Mouse (Mus musculus) kidney, embryonic 14.5 days (tissue): ENCODE results near the gene C130074G19Rik. TPM values are rescaled to one million over a fixed set of nuclear protein-coding genes. Genes with fewer than 3 reads are reported as not detected.

Source experiments
- ATAC-seq: fragments of 200-750 bp; cut with Nextera tagmentation; 2 replicates; pipeline ENCODE4 v1.8.0; 2017; ENCODE audit warnings: moderate number of reproducible peaks, mild to moderate bottlenecking, moderate TSS enrichment, moderate library complexity; ENCODE audit not compliant: low FRiP score, low TSS enrichment
- H3K27ac ChIP-seq: fragments of 300-500 bp; sonication (generic); 2 replicates; pipeline ENCODE4 v1.5.1; 2014; ENCODE audit warnings: low read depth, mild to moderate bottlenecking, low read length, moderate library complexity, mixed read lengths
- H3K27me3 ChIP-seq: fragments of 300-500 bp; sonication (generic); 2 replicates; pipeline ENCODE4 v1.6.1; 2014; ENCODE audit warnings: mild to moderate bottlenecking, low read length; ENCODE audit not compliant: control insufficient read depth, insufficient read depth
- H3K36me3 ChIP-seq: fragments of 300-500 bp; sonication (generic); 2 replicates; pipeline ENCODE4 v1.6.1; 2014; ENCODE audit warnings: low read length, mixed read lengths; ENCODE audit not compliant: control insufficient read depth, insufficient read depth
- H3K4me1 ChIP-seq: fragments of 300-500 bp; sonication (generic); 2 replicates; pipeline ENCODE4 v1.6.1; 2014; ENCODE audit warnings: low read length, mixed read lengths; ENCODE audit not compliant: control insufficient read depth, insufficient read depth
- H3K4me2 ChIP-seq: fragments of 300-500 bp; sonication (generic); replicated peaks from 2 replicates; pipeline ENCODE4 v1.6.1; 2014; ENCODE audit warnings: low read depth, mild to moderate bottlenecking, low read length
- H3K4me3 ChIP-seq: fragments of 300-500 bp; sonication (generic); 2 replicates; pipeline ENCODE4 v1.5.1; 2014; ENCODE audit warnings: mild to moderate bottlenecking, low read length
- H3K9ac ChIP-seq: fragments of 300-500 bp; sonication (generic); 2 replicates; pipeline ENCODE4 v1.6.1; 2014; ENCODE audit warnings: low read depth, mild to moderate bottlenecking, low read length, moderate library complexity
- H3K9me3 ChIP-seq: fragments of 300-500 bp; sonication (generic); 2 replicates; pipeline ENCODE4 v1.6.1; 2016; ENCODE audit warnings: low read length; ENCODE audit not compliant: control insufficient read depth
- WGBS: fragments of 180-500 bp; shearing (Covaris S2); extraction: QIAGEN DNeasy Blood & Tissue Kit; methylation state at CpG from one replicate; pipeline ENCODE4 v1.1.7; 2014; 5-methylcytosine and 5-hydroxymethylcytosine counted together
- polyA plus RNA-seq: library from polyadenylated mRNA; unstranded; fragments of >200 nt; fragmentation: Nextera tagmentation; extraction: Ambion mirVana; gene quantifications from 2 replicates; pipeline ENCODE4 v1.2.1, GENCODE M21; 2014

The C130074G19Rik gene
- polyA plus RNA-seq: 2.2 and 2.3 TPM in 2 replicates

DNA sequence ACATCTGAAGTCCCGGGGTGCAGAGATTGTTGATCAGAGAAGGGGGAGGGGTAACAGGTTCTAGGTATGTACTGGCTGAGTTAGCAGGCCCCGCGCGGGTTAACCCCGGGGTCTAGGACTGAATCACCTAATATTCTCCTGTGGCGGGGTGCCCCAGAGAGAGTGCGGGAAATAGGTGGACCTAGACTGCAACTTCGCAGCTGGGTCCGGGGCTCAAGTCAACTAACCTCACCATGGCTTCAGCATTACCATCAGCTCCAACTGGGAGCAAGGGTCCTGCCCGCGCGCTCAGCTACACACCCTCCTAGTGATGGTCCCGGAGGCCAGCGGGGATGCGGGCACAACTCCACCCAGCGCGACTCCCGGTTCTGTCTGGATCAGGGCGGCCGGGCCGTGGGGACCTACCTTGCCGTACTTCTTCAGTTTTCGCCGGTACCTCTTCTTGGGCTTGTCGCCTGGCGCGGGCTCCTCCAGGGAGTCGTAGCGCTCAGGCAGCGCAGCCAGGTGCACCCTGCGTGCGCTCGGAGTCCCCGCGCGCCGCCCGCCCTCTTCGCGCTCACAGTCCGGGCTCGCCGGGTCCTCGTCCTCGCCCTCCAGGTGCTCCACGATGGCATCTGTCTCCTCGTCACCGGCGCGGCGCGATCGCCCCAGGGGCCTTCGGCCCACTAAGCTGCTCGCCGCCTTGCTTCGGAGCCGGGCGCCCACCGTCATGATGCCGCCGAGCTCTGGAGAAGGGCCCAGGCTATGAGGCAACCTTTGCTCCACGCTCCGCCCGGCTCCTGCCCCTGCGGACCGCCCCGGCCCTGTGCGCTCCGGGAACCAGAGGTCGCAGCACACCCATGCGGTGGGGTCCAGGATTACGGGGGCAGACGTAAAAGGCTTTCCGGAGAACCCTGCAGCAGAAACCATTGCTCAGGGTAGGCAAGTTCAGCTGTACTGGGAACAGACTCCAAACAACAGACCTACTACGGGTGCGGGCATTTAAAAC, at the start of gene C130074G19Rik:
Gene C130074G19Rik, minus strand, starts transcription at position 938 of the 988 bp plus-strand sequence.
- Histone ChIP-seq H3K4me1 (peaks cover 7% of the 10 kb centered on the region; the same call in 1 of the 2 replicates), H3K27me3 (peaks cover 33% of the 10 kb centered on the region), H3K36me3 (no peaks in the 10 kb centered on the region), H3K9ac (peak within 1 kb of the TSS; percentile 54), H3K4me2 (peak within 1 kb of the TSS; percentile 60), H3K4me3 (peak within 1 kb of the TSS; percentile 45), H3K27ac (no peak within 1 kb of the TSS), H3K9me3 (no peaks in the 10 kb centered on the region; the same call in 1 of the 2 replicates)
- ATAC-seq: peak; percentile 93
- 3% methylated on average over 73 of the region's 77 CpGs for WGBS

DNA sequence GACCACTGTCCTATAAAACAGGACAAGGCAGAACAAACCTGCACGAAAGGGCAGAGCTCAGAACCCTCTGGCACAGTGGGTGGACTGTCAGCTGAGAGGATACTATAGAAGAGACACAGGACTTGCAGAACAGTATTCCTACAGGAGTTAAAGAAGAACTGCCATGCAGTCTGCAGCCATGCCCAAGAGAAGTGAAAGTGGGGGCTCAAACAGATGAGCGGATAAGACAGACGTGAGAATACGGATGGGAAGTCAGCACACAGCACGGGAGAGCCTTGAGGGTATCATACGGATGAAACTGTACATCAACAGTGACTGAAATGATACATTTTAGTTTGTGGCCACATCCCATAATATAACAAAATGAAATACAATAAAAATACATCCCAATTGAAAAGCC, 48.1 kb upstream of the C130074G19Rik start:
- WGBS: 88% methylated on average over 6 of the region's 6 CpGs
- no peak overlapping the region for H3K27ac ChIP-seq
- H3K9me3 ChIP-seq: no peaks in the 10 kb centered on the region

DNA sequence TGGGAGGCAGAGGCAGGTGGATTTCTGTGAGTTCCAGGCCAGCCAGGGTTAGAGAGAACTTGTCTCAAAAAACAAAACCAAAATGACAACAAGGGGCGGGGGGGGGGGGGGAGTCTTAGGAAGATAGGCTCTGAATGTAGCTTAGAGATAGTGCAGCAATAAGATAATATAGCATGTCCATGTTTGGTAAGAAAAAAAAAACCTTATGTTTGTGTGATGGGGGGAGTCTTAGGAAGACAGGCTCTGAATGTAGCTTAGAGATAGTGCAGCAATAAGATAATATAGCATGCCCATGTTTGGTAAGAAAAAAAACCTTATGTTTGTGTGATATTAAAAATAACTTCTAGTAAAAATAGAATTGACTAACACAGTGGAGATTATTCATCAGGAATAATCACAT, 45.4 kb upstream of the C130074G19Rik start:
- Histone ChIP-seq H3K4me2 (no peak overlapping the region), H3K9ac (no peak overlapping the region), H3K27me3 (no peaks in the 10 kb centered on the region), H3K27ac (no peak overlapping the region), H3K4me3 (no peak overlapping the region), H3K36me3 (peaks cover 2% of the 10 kb centered on the region; the same call in 1 of the 2 replicates), H3K4me1 (no peaks in the 10 kb centered on the region), H3K9me3 (no peaks in the 10 kb centered on the region)
- WGBS: 83% methylated on average over 1 of the region's 1 CpGs
- no peak for ATAC-seq

More for the DNA sequence above, 48.1 kb upstream of the C130074G19Rik start:
- H3K9ac ChIP-seq: no peak overlapping the region
- no peak for ATAC-seq
- H3K4me3 ChIP-seq: no peak overlapping the region
- no peaks in the 10 kb centered on the region for H3K27me3 ChIP-seq
- H3K4me2 ChIP-seq: no peak overlapping the region
- no peaks in the 10 kb centered on the region for H3K4me1 ChIP-seq
- peaks cover 2% of the 10 kb centered on the region; the same call in 1 of the 2 replicates for H3K36me3 ChIP-seq

DNA sequence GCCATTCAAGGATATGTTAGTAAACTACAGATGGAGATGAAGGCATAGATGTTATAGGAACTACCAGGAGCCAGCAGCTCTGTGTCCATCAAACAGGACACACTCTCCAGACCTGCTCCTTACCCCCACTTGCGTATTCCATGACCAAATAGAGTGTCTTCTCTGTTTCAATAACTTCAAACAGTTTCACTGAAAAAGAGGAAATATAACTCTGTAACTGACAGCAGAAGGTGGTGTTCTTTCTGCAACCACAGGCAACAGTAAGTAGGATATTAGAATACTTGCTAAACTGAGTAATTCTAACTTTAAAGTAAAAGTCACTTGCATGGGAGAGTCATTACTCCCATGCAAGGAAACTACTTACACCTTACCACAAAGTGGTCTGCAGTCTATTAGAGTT, 44.9 kb upstream of the C130074G19Rik start:
- no peak for ATAC-seq
- Histone ChIP-seq H3K9me3 (no peaks in the 10 kb centered on the region), H3K4me3 (no peak overlapping the region), H3K27me3 (no peaks in the 10 kb centered on the region), H3K4me2 (no peak overlapping the region), H3K9ac (no peak overlapping the region), H3K27ac (no peak overlapping the region), H3K4me1 (no peaks in the 10 kb centered on the region), H3K36me3 (peaks cover 2% of the 10 kb centered on the region; the same call in 1 of the 2 replicates)
- 88% methylated on average over 1 of the region's 1 CpGs for WGBS

DNA sequence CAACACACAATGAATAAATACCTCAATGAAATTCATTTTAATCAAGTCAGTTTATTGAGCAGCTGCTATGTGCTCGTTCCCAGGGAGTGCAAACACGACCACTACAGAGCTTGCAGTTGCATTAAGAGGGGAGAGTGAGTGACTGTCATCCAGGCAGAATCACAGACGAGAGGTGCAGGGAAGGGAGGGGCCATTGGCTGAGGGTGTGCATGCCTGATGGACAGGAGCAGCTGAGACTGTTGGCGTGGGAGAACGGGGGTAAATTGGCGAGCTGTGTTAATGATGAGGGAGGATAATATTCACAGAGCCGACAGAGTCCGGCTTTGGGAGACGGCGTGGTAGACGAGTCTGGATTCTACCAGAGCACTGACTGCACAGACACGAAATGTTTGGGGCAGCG, 39.8 kb upstream of the C130074G19Rik start:
- H3K9me3 ChIP-seq: no peaks in the 10 kb centered on the region
- H3K9ac ChIP-seq: no peak overlapping the region
- whole genome bisulfite sequencing: 86% methylated on average over 13 of the region's 13 CpGs
- H3K4me3 ChIP-seq: no peak overlapping the region
- H3K27me3 ChIP-seq: no peaks in the 10 kb centered on the region
- peaks cover 7% of the 10 kb centered on the region; the same call in 1 of the 2 replicates for H3K36me3 ChIP-seq
- ATAC-seq: no peak
- H3K4me2 ChIP-seq: no peak overlapping the region
- H3K4me1 ChIP-seq: no peaks in the 10 kb centered on the region
- H3K27ac ChIP-seq: no peak overlapping the region

DNA sequence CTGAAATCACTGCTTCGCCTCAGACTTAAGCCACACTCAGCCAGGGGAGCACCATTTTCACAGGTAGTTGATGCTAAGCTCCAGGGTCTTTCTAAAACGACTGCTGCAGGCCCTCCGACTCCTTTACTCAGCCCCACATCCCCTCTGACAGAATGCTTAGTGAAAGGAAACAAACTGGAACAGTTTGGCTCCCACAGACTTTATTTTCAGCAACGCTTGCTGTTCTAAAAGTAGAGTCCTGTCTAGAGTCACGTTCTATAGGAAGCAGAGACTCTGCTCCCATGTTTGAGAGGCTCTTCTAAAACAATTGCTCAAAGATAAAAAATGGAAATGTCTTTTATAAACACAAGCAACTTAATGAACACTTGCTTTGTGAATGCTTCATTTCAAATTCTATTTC, 37.0 kb upstream of the C130074G19Rik start:
- ATAC-seq: no peak
- no peak overlapping the region for H3K27ac ChIP-seq
- H3K36me3 ChIP-seq: peaks cover 4% of the 10 kb centered on the region; the same call in 1 of the 2 replicates
- H3K27me3 ChIP-seq: no peaks in the 10 kb centered on the region
- no peak overlapping the region for H3K9ac ChIP-seq
- no peaks in the 10 kb centered on the region for H3K9me3 ChIP-seq
- H3K4me1 ChIP-seq: no peaks in the 10 kb centered on the region
- WGBS: 81% methylated on average over 5 of the region's 5 CpGs
- H3K4me3 ChIP-seq: no peak overlapping the region
- H3K4me2 ChIP-seq: no peak overlapping the region

DNA sequence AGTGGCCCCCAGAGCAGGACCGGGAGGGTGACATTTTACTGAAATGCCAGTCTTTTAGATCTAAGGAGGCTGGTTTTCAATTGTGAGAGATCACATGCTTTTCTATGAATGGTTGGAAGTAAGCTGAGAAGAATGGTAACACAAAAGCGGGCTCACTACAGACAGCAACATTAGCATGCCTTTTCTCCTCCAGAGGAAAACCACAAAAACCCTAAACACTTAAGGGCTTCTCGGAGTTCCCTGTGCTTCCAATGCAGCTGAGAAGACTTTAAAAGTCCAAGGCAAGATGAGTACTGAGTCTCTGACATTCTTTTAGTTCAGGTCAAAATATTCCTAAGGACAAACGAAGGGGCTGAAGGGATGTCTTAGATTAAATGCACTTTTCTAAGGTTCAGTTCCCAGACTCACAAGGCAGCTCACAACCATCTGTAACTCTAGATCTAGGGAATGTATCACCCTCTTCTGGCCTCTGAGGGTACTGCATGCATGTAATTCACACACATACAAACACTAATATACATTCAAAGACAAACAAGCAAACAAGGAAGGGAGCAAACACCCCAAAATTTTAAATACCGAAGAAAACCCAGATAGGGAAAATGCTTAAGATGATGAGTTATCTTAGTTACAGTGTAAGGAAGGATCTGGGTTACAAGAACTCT, 35.3 kb upstream of the C130074G19Rik start:
- no peak overlapping the region for H3K27ac ChIP-seq
- peaks cover 4% of the 10 kb centered on the region; the same call in 1 of the 2 replicates for H3K36me3 ChIP-seq
- WGBS: 89% methylated on average over 5 of the region's 5 CpGs
- no peaks in the 10 kb centered on the region for H3K4me1 ChIP-seq
- H3K9ac ChIP-seq: no peak overlapping the region
- no peak overlapping the region for H3K4me3 ChIP-seq
- H3K27me3 ChIP-seq: no peaks in the 10 kb centered on the region
- no peak for ATAC-seq
- H3K4me2 ChIP-seq: no peak overlapping the region
- H3K9me3 ChIP-seq: no peaks in the 10 kb centered on the region

DNA sequence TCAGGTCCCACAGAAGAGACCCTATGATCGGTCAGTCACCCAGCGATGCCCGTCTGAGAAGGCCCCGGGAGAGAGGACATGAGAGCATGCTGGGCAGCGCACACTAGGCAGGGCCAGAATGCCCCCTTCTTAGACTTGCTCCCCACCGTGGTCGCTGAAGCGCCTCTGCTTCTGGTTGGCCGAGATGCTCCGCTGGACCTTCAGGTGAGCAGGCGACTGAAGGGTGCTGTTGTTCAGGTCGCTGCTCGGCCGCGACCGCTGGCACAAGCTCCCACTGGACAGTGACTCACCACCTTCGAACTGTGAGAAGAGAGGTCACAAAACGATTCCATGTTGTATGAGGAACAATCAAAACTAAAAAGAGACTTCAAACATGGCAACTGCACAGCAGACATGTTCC, 29.3 kb upstream of the C130074G19Rik start:
- Histone ChIP-seq H3K4me2 (no peak overlapping the region), H3K9ac (no peak overlapping the region), H3K4me1 (no peaks in the 10 kb centered on the region), H3K9me3 (no peaks in the 10 kb centered on the region), H3K27me3 (no peaks in the 10 kb centered on the region), H3K4me3 (no peak overlapping the region), H3K36me3 (peaks cover 10% of the 10 kb centered on the region), H3K27ac (no peak overlapping the region)
- ATAC-seq: no peak
- WGBS: 85% methylated on average over 18 of the region's 18 CpGs
